Mouse (Mus musculus): Measurements from ENCODE around the gene BC048562.

- TF ChIP-seq CTCF (IDR thresholded peaks at IDR 0.05; ENCODE audit: low read depth) (no peak), EP300 (IDR thresholded peaks at IDR 0.05; ENCODE audit: low read depth) (no peak)
Observed at GRCm38 (mm10) chr9:108480813-108481519, 44.7 kb downstream of the BC048562 start.

All from liver, postnatal 0 days (tissue).